Mouse (Mus musculus): ENCODE measurements at regions not wholly inside any gene's neighbourhood (a gene's known extent, or its start where the extent isn't known, plus 50 kb on each side); places are given as distances from the start of the nearest gene placed in this dataset.

DNA sequence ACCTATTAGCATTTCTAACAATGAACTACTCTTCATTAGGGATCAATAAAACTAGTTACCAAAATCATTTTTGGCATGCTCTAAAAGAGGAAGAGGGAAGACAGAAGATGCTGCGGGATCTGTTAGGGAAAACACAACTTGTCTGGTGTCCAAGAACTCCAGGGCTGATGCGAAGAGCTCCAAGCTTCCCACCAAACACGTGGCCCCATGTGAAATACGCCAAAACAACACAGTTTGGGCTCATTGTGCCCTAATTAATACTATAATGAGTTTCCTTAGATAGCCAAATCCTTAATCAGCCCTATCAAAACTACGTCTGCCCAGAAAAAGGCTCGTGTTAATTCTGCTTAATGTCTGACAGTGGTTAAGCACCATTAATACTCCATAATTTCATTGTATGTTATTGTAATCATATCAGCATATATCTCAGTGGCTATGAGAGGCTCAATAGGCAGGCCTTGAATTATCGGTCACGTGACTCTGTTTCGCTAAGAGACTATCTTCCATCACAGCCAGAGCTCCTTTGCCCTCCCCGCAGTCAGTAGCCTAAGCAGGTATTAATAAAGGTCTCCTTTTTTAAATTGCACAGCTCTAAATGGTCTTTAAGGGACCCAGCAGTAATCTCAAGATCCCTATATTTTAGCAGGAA lies 223.6 kb upstream of the Pou3f3 start:
- no peak for DNase-seq (ENCODE audit: low spot score in 2 of 2)

DNA sequence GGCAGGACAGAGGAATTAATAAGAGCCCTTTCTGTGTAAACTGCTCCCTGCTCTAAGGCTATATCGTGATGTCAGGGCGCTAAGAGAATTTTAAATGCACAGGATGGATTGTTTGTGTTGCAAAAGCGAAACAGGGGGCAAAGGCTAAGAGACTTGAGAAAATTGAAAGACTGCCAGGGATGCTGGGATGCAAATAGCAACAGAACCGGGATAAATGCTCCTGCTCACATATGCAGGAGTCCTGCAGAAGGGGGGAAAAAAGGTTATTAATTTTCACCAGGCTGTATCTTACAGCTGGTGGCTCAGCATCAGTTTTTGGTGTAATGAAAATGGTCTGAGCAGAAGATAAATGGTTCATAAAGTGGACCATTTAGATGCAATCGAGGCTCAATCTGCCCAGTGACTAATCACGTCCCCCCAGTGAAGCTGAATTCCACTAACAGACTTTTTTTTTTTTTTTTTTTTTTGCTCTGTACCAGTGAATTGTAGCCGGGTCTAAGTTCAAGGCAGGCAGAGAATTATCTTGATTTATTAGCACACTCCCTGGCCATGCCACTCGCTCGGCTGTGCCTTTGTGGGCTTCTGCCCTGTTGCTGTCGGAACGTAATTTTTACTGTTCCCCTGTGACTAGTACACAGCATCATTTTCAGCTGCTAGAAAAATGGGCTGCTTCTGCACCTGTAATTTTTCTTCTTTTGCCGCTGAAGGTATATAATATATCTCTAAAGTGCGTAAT lies 222.9 kb upstream of the Pou3f3 start:
- no peak for DNase-seq (ENCODE audit: low spot score in 2 of 2)

- no peak for DNase-seq (ENCODE audit: low spot score in 2 of 2)
Measured at GRCm38 (mm10) chr1:42474197-42474596, 221.4 kb upstream of the Pou3f3 start.

DNA sequence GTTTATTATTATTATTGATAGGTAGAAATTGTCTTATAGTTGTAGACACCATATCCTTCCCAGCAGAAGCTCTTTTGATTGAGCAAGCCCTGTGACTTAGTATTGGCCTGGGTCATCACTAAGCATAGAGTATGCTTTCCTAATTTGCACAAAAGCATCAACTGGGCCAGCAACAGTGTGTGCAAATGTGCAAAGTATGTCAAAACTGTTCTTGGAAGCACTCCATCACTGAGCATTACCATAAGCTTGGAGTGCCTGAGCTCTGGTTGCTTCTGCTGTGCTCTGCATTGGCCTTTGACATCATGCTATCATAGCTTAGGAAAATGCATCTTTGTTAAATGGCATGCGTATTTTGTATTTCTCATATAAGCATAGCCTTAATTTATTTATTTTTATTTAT lies 220.7 kb upstream of the Pou3f3 start:
- no peak for DNase-seq (ENCODE audit: low spot score in 2 of 2)

GRCm38 (mm10) chr1:42475629-42476028 lies 219.9 kb upstream of the Pou3f3 start:
- DNase-seq (ENCODE audit: low spot score in 2 of 2) = no peak

DNA sequence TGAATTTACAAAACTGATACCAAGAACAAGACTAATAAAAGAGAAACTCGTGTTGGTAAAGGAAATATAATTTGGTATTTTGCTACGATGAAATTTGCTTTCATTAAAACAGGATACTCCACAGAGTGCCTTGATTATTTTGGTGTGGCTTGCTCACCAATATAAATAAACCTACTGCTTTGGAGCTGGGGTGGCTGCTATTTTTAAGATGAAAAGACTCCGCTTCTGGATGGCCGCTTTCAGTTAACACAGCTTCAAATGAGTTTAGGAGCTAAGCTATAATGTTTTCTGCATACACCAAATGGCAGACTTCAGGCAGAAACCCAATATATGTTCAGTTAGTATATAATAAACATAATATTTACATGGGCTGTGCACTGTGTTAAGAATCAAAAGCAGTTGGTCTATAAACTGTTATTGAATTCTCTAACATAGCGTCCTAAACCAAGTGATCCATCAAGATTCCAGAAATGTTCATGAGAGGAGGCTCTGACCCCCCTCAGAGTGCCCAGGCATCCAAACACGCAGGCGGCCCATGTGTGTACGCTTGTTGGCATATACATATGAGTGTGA lies 215.1 kb upstream of the Pou3f3 start:
- no peak for DNase-seq (ENCODE audit: low spot score in 2 of 2)

DNA sequence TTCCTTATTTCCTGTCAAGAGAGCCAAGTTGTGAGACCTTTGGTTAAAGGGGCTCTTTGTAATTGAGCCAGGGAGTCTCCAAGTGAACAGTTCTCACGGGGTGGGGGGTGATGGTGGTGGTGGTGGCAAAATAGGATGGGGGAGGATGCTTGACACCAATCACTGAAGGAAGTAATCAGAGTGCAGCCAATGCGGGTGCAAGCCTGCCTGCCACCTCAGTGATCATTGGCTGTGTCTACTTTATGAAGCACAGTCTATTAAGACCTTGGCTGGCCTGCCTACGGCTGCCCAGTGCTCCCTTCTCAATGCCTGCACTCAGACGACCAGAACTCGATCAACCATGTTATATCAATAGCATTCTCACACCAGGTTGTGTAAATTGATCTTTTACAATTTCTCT lies 206.0 kb upstream of the Pou3f3 start:
- DNase-seq (ENCODE audit: low spot score in 2 of 2) = no peak

DNA sequence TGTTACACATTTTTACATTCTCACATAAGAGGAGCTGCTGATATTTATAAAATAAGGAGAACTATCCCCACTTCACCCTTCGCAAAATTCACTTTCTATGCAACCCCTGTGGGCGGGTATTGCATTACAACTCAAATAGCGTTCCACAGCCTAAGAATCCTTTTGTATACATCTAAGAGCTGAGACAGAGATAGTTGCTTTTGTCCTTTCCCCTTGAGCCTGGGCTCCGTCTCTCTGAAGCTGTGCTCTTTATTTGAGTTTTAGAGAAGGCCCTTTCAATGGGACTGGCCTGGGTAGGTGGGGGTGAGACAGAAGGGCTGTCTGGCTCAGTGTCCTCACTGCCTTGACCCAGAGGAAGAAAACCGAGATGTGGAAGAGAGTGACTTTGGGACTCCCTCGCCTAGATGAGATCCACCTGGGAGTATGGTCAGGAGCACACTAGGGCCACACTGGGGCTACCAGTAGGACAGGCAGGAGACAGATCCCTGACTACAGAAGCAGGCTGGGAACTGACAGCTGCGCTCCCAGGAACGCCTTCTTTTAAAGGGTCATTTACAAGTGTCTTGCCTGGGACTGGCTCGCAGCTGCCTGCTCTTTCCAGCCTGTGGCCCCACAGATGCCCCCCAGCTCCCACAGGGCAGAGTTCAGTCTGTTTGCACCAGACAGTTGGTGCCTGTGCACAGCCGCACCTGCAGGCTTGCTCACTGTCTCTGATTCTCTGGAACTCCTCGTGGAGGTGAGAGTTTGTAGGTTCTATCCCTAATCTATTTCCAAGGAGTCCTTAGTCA lies 204.5 kb upstream of the Pou3f3 start:
- DNase-seq (ENCODE audit: low spot score in 2 of 2) = peak in 1 of 2 experiments; percentile 1

GRCm38 (mm10) chr1:42491644-42492277 lies 203.8 kb upstream of the Pou3f3 start:
- no peak for DNase-seq (ENCODE audit: low spot score in 2 of 2)

- no peak for DNase-seq (ENCODE audit: low spot score in 2 of 2)
Measured at GRCm38 (mm10) chr1:42496022-42496421, 199.5 kb upstream of the Pou3f3 start.

DNA sequence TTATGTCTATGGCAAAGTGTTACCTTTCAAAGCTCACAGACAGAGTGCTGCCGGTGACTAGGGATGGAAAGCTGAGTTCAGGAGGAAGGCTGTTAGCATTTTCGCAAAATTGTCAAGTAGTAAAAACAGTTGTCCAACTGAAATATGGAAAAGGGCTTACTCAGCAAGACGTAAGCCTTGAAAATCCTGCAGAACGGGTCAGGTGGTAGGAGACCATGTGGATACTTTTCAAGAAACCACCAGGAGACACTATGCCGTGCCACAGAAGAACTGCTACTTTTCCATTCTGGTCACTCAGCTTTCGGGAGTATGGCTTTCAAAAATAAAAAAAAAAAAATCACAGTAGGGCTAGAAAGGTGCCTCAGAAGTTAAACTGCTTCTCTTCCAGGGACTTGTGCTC lies 199.1 kb upstream of the Pou3f3 start:
- no peak for DNase-seq (ENCODE audit: low spot score in 2 of 2)

DNA sequence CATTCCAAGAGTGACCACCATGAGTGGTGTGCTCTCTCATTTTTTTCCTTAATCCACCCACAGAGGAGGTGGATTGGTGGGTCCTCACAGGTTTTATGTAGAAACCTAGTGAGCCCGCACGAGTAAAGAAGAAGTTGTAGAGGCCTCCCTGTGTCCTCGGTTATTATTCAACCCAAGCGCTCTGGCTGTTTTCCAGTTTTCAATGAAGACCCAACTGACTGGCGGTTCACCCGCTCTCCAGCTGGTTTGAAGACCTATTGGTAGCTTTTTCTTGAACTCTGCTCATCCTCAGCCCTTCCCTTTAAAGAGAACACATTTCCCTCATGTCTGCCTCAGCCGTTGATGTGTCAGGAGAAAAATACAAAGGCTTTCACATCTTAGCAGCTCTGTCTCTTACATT lies 196.7 kb upstream of the Pou3f3 start:
- no peak for DNase-seq (ENCODE audit: low spot score in 2 of 2)

- no peak for DNase-seq (ENCODE audit: low spot score in 2 of 2)
Measured at GRCm38 (mm10) chr1:42504491-42504890, 191.1 kb upstream of the Pou3f3 start.

DNA sequence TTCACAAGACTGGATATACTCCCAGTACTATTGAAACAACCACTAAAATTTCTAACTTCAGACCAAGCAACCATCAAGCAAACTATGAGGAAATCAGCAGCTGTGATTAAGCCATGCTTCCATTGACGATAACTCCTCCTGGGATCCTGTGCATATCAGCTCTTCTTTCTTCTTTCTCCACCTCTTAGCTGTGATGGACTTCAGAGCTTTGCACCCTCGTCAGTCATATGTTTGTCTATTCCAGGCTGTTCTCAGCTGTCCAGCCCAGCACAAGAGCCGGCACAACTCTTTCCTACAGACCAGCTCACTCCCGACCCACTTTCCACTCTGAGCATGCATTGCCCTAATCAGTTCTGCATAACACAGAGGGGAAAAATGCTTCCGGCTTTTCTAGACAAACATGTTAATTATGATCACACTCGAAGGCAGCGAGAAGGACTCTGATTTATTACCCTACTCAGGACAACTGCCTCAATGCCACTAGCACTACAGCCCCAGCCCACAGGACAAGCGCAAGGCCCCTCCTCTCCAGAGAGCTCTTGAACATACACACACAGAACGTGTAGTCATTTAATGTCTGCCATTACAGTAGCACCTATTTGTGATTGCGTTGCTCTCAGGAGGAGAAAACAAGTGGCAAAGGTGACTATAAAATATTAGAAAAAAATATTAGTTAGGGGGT lies 190.4 kb upstream of the Pou3f3 start:
- no peak for DNase-seq (ENCODE audit: low spot score in 2 of 2)

GRCm38 (mm10) chr1:42514417-42514816 lies 181.2 kb upstream of the Pou3f3 start:
- DNase-seq (ENCODE audit: low spot score in 2 of 2) = no peak

- DNase-seq (ENCODE audit: low spot score in 2 of 2) = no peak
Measured at GRCm38 (mm10) chr1:42524401-42524800, 171.2 kb upstream of the Pou3f3 start.

GRCm38 (mm10) chr1:42527746-42528476 lies 167.7 kb upstream of the Pou3f3 start:
- no peak for DNase-seq (ENCODE audit: low spot score in 2 of 2)

DNA sequence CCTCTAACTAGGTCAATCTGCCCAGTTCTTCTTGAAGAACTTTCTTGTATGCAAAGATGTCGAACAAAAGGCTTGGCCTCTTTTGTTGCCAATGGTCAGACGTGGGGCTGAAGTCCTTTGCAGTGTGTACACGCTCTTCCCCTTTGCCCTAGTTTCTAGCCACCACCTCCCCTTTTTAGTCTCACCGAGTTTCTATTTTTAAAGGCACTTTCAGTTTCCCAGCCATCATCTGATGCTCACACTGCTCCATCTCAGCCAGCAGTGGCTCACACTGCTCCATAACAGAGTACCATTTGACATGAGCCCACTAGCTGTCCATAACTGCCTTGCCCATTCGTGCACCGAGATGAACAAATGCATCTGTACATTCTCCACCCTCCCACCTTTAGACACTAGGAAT lies 162.7 kb upstream of the Pou3f3 start:
- DNase-seq (ENCODE audit: low spot score in 2 of 2) = no peak

DNA sequence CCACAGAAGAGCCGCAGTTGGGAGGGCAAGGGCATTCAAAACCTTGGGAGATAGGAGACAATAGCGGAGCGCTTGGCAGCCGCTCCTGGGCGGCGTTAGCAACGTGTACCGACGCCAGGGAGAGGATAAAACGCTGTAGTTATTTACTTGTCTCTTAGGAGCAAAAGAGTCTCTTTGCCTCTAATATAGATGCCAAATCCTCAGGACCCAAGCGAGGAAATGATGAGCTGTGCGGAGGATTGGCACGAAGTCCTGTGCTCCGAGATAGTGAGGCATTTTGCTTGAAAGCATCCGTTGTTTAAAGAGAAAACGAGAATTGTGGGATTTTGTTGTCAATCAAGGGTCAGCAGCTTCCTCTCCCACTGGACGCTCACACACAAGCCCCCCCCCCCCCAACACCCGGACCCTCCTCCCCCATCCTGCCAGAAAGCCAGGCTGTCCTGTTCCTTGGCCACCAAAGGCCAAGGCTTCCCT lies 156.5 kb upstream of the Pou3f3 start:
- DNase-seq (ENCODE audit: low spot score in 2 of 2) = no peak

All from urinary bladder, adult 18-20 months (tissue).